Mouse (Mus musculus): ENCODE results near the gene Nmnat2. TPM values are rescaled to one million over a fixed set of nuclear protein-coding genes. Genes with fewer than 3 reads are reported as not detected.

Nmnat2 gene
- polyA plus RNA-seq, 1 experiment from 2014 or later = 0.58 TPM

- H3K4me3 ChIP-seq (replicated peaks; ENCODE audit: low read depth, low read length) = no peak overlapping the region
- DNase-seq (ENCODE audit: low spot score) = no peak
- no peaks in the 10 kb centered on the region for H3K36me3 ChIP-seq (ENCODE audit: insufficient read depth, low read length)
- no peak overlapping the region for H3K27ac ChIP-seq
- H3K27me3 ChIP-seq (ENCODE audit: insufficient read depth, low read length) = no peaks in the 10 kb centered on the region
- no peaks in the 10 kb centered on the region for H3K4me1 ChIP-seq (replicated peaks; ENCODE audit: insufficient read depth, low read length)
- TF ChIP-seq CTCF (IDR thresholded peaks at IDR 0.05; ENCODE audit: low read depth) = no peak
- no peak overlapping the region for H3K9ac ChIP-seq (ENCODE audit: low read depth, low read length)
- no peak overlapping the region for H3K4me2 ChIP-seq (ENCODE audit: low read length)
- 59% methylated on average over 5 of the region's 5 CpGs for WGBS
- ATAC-seq (replicated peaks; ENCODE audit: low FRiP score, low read depth) = no peak
- H3K9me3 ChIP-seq (replicated peaks; ENCODE audit: low read length) = no peaks in the 10 kb centered on the region
Measured at GRCm38 (mm10) chr1:153006054-153006453, 51.3 kb downstream of the Nmnat2 start.

DNA sequence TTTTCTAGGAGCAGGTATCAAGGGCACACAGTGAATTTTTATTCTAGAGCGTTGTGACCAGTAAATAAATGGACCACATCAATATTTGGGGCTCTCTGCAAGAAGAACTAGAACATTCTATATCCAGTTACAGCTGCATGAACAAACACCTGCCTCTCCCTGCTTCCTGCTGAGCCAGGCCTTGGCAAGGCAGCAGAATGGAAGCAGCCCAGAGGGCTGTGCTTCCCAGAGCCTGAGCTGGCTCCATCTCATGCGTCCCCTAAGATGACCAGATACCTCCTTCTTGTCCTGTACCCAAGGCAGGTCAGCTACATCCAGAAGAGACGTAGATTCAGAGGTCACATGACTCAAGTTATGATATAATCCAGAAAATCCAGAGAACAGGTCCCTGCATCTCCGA, 52.0 kb downstream of the Nmnat2 start:
- Histone ChIP-seq H3K4me2 (ENCODE audit: low read length) (no peak overlapping the region), H3K27ac (no peak overlapping the region), H3K36me3 (ENCODE audit: insufficient read depth, low read length) (no peaks in the 10 kb centered on the region), H3K9ac (ENCODE audit: low read depth, low read length) (no peak overlapping the region), H3K4me1 (replicated peaks; ENCODE audit: insufficient read depth, low read length) (no peaks in the 10 kb centered on the region), H3K4me3 (replicated peaks; ENCODE audit: low read depth, low read length) (no peak overlapping the region), H3K9me3 (replicated peaks; ENCODE audit: low read length) (no peaks in the 10 kb centered on the region), H3K27me3 (ENCODE audit: insufficient read depth, low read length) (no peaks in the 10 kb centered on the region)
- WGBS = 90% methylated on average over 4 of the region's 4 CpGs
- DNase-seq (ENCODE audit: low spot score) (no peak), ATAC-seq (replicated peaks; ENCODE audit: low FRiP score, low read depth) (no peak)
- TF ChIP-seq CTCF (IDR thresholded peaks at IDR 0.05; ENCODE audit: low read depth) = no peak

GRCm38 (mm10) chr1:153007292-153007691, 52.5 kb downstream of the Nmnat2 start:
- ATAC-seq (replicated peaks; ENCODE audit: low FRiP score, low read depth) = no peak
- TF ChIP-seq CTCF (IDR thresholded peaks at IDR 0.05; ENCODE audit: low read depth) = no peak

GRCm38 (mm10) chr1:153007824-153008223, 53.0 kb downstream of the Nmnat2 start:
- no peaks in the 10 kb centered on the region for H3K4me1 ChIP-seq (replicated peaks; ENCODE audit: insufficient read depth, low read length)
- no peak overlapping the region for H3K4me3 ChIP-seq (replicated peaks; ENCODE audit: low read depth, low read length)
- no peak overlapping the region for H3K9ac ChIP-seq (ENCODE audit: low read depth, low read length)
- H3K27ac ChIP-seq = no peak overlapping the region
- H3K9me3 ChIP-seq (replicated peaks; ENCODE audit: low read length) = no peaks in the 10 kb centered on the region
- no peak overlapping the region for H3K4me2 ChIP-seq (ENCODE audit: low read length)
- no peak for DNase-seq (ENCODE audit: low spot score)
- WGBS = 86% methylated on average over 6 of the region's 6 CpGs
- ATAC-seq (replicated peaks; ENCODE audit: low FRiP score, low read depth) = no peak
- H3K36me3 ChIP-seq (ENCODE audit: insufficient read depth, low read length) = no peaks in the 10 kb centered on the region
- H3K27me3 ChIP-seq (ENCODE audit: insufficient read depth, low read length) = no peaks in the 10 kb centered on the region
- TF ChIP-seq CTCF (IDR thresholded peaks at IDR 0.05; ENCODE audit: low read depth) = no peak

More at GRCm38 (mm10) chr1:153007292-153007691, 52.5 kb downstream of the Nmnat2 start:
- no peak overlapping the region for H3K4me2 ChIP-seq (ENCODE audit: low read length)
- 88% methylated on average over 5 of the region's 5 CpGs for WGBS
- H3K4me3 ChIP-seq (replicated peaks; ENCODE audit: low read depth, low read length) = no peak overlapping the region
- H3K9ac ChIP-seq (ENCODE audit: low read depth, low read length) = no peak overlapping the region
- no peaks in the 10 kb centered on the region for H3K36me3 ChIP-seq (ENCODE audit: insufficient read depth, low read length)
- H3K27ac ChIP-seq = no peak overlapping the region
- no peaks in the 10 kb centered on the region for H3K4me1 ChIP-seq (replicated peaks; ENCODE audit: insufficient read depth, low read length)
- DNase-seq (ENCODE audit: low spot score) = no peak
- H3K9me3 ChIP-seq (replicated peaks; ENCODE audit: low read length) = no peaks in the 10 kb centered on the region
- H3K27me3 ChIP-seq (ENCODE audit: insufficient read depth, low read length) = no peaks in the 10 kb centered on the region

GRCm38 (mm10) chr1:153009338-153009737, 54.5 kb downstream of the Nmnat2 start:
- ATAC-seq (replicated peaks; ENCODE audit: low FRiP score, low read depth) = no peak
- no peaks in the 10 kb centered on the region for H3K27me3 ChIP-seq (ENCODE audit: insufficient read depth, low read length)
- no peak overlapping the region for H3K4me2 ChIP-seq (ENCODE audit: low read length)

GRCm38 (mm10) chr1:153010353-153011351, 55.9 kb downstream of the Nmnat2 start:
- no peak for TF ChIP-seq CTCF (IDR thresholded peaks at IDR 0.05; ENCODE audit: low read depth)
- ATAC-seq (replicated peaks; ENCODE audit: low FRiP score, low read depth) = no peak
- Histone ChIP-seq H3K27me3 (ENCODE audit: insufficient read depth, low read length) (no peaks in the 10 kb centered on the region), H3K27ac (no peak overlapping the region), H3K4me1 (replicated peaks; ENCODE audit: insufficient read depth, low read length) (peaks cover 9% of the 10 kb centered on the region), H3K4me2 (ENCODE audit: low read length) (no peak overlapping the region), H3K9me3 (replicated peaks; ENCODE audit: low read length) (no peaks in the 10 kb centered on the region), H3K9ac (ENCODE audit: low read depth, low read length) (no peak overlapping the region), H3K4me3 (replicated peaks; ENCODE audit: low read depth, low read length) (no peak overlapping the region), H3K36me3 (ENCODE audit: insufficient read depth, low read length) (no peaks in the 10 kb centered on the region)
- 69% methylated on average over 13 of the region's 13 CpGs for WGBS
- DNase-seq (ENCODE audit: low spot score) = no peak

More at GRCm38 (mm10) chr1:153009338-153009737, 54.5 kb downstream of the Nmnat2 start:
- Histone ChIP-seq H3K9ac (ENCODE audit: low read depth, low read length) (no peak overlapping the region), H3K27ac (no peak overlapping the region), H3K4me1 (replicated peaks; ENCODE audit: insufficient read depth, low read length) (peaks cover 4% of the 10 kb centered on the region), H3K9me3 (replicated peaks; ENCODE audit: low read length) (no peaks in the 10 kb centered on the region), H3K4me3 (replicated peaks; ENCODE audit: low read depth, low read length) (no peak overlapping the region), H3K36me3 (ENCODE audit: insufficient read depth, low read length) (no peaks in the 10 kb centered on the region)
- TF ChIP-seq CTCF (IDR thresholded peaks at IDR 0.05; ENCODE audit: low read depth) = no peak
- DNase-seq (ENCODE audit: low spot score) = no peak
- 42% methylated on average over 9 of the region's 9 CpGs for whole genome bisulfite sequencing
